Mouse (Mus musculus) limb, embryonic 13.5 days (tissue): ENCODE measurements around the gene Igdcc3. TPM values are rescaled to one million over a fixed set of nuclear protein-coding genes. Genes with fewer than 3 reads are reported as not detected.

Source experiments
- ATAC-seq: fragments of 200-750 bp; cut with Nextera tagmentation; 2 replicates; pipeline ENCODE4 v1.8.0; 2017; ENCODE audit warnings: low read depth, moderate number of reproducible peaks, moderate TSS enrichment; ENCODE audit not compliant: low FRiP score
- H3K27ac ChIP-seq: fragments of 300-500 bp; sonication (generic); 2 replicates; pipeline ENCODE4 v1.5.1; 2015; ENCODE audit warnings: inconsistent platforms, mild to moderate bottlenecking, moderate library complexity
- H3K27me3 ChIP-seq: fragments of 300-500 bp; sonication (generic); 2 replicates; pipeline ENCODE4 v1.6.1; 2015; ENCODE audit warnings: mild to moderate bottlenecking, inconsistent platforms
- H3K36me3 ChIP-seq: fragments of 300-500 bp; sonication (generic); 2 replicates; pipeline ENCODE4 v1.6.1; 2015; ENCODE audit warnings: inconsistent platforms, mild to moderate bottlenecking, moderate library complexity
- H3K4me1 ChIP-seq: fragments of 300-500 bp; sonication (generic); 2 replicates; pipeline ENCODE4 v1.6.1; 2015; ENCODE audit warnings: inconsistent platforms
- H3K4me2 ChIP-seq: fragments of 300-500 bp; sonication (generic); replicated peaks from 2 replicates; pipeline ENCODE4 v1.6.1; 2015; ENCODE audit warnings: inconsistent platforms, mild to moderate bottlenecking, moderate library complexity
- H3K4me3 ChIP-seq: fragments of 300-500 bp; sonication (generic); 2 replicates; pipeline ENCODE4 v1.5.1; 2015; ENCODE audit warnings: moderate library complexity, mild to moderate bottlenecking, inconsistent platforms
- H3K9ac ChIP-seq: fragments of 300-500 bp; sonication (generic); 2 replicates; pipeline ENCODE4 v1.6.1; 2015; ENCODE audit warnings: mild to moderate bottlenecking, inconsistent platforms
- H3K9me3 ChIP-seq: fragments of 300-500 bp; sonication (generic); 2 replicates; pipeline ENCODE4 v1.6.1; 2016; ENCODE audit warnings: inconsistent platforms
- WGBS: fragments of 180-500 bp; shearing (Covaris S2); methylation state at CpG from one replicate; pipeline ENCODE4 v1.1.7; 2015; 5-methylcytosine and 5-hydroxymethylcytosine counted together
- polyA plus RNA-seq: library from polyadenylated mRNA; unstranded; fragments of >200 nt; fragmentation: Nextera tagmentation; extraction: Ambion mirVana; gene quantifications from 2 replicates; pipeline ENCODE4 v1.2.1, GENCODE M21; 2015

Igdcc3 gene
- polyA plus RNA-seq, 1 experiment from 2014 or later, result 1.2 TPM

GRCm38 (mm10) chr9:65113694-65114093 is 27.3 kb upstream of the Igdcc3 start:
- no peak overlapping the region for H3K4me2 ChIP-seq
- no peak overlapping the region for H3K9ac ChIP-seq
- ATAC-seq, result no peak
- peaks cover 13% of the 10 kb centered on the region for H3K4me1 ChIP-seq
- peaks cover 23% of the 10 kb centered on the region for H3K36me3 ChIP-seq
- H3K4me3 ChIP-seq, result no peak overlapping the region
- no peak overlapping the region for H3K27ac ChIP-seq
- no peaks in the 10 kb centered on the region for H3K27me3 ChIP-seq
- no peaks in the 10 kb centered on the region for H3K9me3 ChIP-seq
- WGBS, result 90% methylated on average over 2 of the region's 2 CpGs

DNA sequence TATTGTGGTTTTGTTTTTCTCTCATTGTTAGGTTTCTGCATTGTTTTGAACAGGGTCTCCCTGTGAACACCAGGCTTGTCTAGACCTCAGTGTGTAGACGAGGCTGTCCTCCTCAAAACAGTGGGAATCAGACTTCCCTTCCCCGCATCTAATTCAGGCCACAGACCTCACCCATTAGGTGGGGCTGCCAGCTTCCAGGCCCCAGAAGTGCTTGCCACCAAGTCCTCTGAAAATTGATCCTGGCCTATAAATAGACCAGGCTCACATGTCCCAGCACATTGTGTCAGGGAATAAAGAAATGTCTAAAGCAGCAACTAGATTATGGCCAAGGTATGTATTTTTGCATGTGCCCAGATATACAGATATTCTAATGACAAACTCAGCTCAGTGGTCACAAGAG is 25.1 kb upstream of the Igdcc3 start:
- H3K27ac ChIP-seq, result no peak overlapping the region
- no peak overlapping the region for H3K4me3 ChIP-seq
- H3K9ac ChIP-seq, result no peak overlapping the region
- no peak for ATAC-seq
- peaks cover 26% of the 10 kb centered on the region for H3K36me3 ChIP-seq
- H3K9me3 ChIP-seq, result no peaks in the 10 kb centered on the region
- WGBS, result 50% methylated on average over 2 of the region's 2 CpGs
- H3K4me2 ChIP-seq, result no peak overlapping the region
- no peaks in the 10 kb centered on the region for H3K27me3 ChIP-seq
- H3K4me1 ChIP-seq, result no peaks in the 10 kb centered on the region

GRCm38 (mm10) chr9:65117516-65117915 is 23.5 kb upstream of the Igdcc3 start:
- H3K4me2 ChIP-seq, result no peak overlapping the region
- no peak for ATAC-seq
- H3K27ac ChIP-seq, result no peak overlapping the region
- peaks cover 32% of the 10 kb centered on the region for H3K36me3 ChIP-seq
- H3K9ac ChIP-seq, result no peak overlapping the region
- H3K4me1 ChIP-seq, result no peaks in the 10 kb centered on the region
- peaks cover 13% of the 10 kb centered on the region for H3K27me3 ChIP-seq
- H3K4me3 ChIP-seq, result no peak overlapping the region
- no peaks in the 10 kb centered on the region for H3K9me3 ChIP-seq
- 71% methylated on average over 2 of the region's 2 CpGs for WGBS

- H3K9me3 ChIP-seq, result no peaks in the 10 kb centered on the region
- H3K4me2 ChIP-seq, result no peak overlapping the region
- ATAC-seq, result no peak
- H3K4me3 ChIP-seq, result no peak overlapping the region
- H3K9ac ChIP-seq, result no peak overlapping the region
- H3K27me3 ChIP-seq, result peaks cover 36% of the 10 kb centered on the region
- H3K36me3 ChIP-seq, result peaks cover 30% of the 10 kb centered on the region
- peaks cover 9% of the 10 kb centered on the region for H3K4me1 ChIP-seq
- WGBS, result 9% methylated on average over 3 of the region's 3 CpGs
- H3K27ac ChIP-seq, result no peak overlapping the region
These were observed 20.1 kb upstream of the Igdcc3 start for GRCm38 (mm10) chr9:65120935-65121334.

GRCm38 (mm10) chr9:65122545-65122944 is 18.4 kb upstream of the Igdcc3 start:
- no peak overlapping the region for H3K27ac ChIP-seq
- ATAC-seq, result no peak
- no peaks in the 10 kb centered on the region for H3K9me3 ChIP-seq
- H3K27me3 ChIP-seq, result peaks cover 39% of the 10 kb centered on the region
- peaks cover 44% of the 10 kb centered on the region for H3K36me3 ChIP-seq
- H3K4me3 ChIP-seq, result no peak overlapping the region
- peak overlapping the region; percentile 38 for H3K4me2 ChIP-seq
- peaks cover 9% of the 10 kb centered on the region for H3K4me1 ChIP-seq
- WGBS, result 17% methylated on average over 18 of the region's 18 CpGs
- H3K9ac ChIP-seq, result peak overlapping the region; percentile 39; the same call in 1 of the 2 replicates

- peak overlapping the region; percentile 47 for H3K4me3 ChIP-seq
- no peaks in the 10 kb centered on the region for H3K9me3 ChIP-seq
- H3K36me3 ChIP-seq, result peaks cover 41% of the 10 kb centered on the region
- H3K4me1 ChIP-seq, result peaks cover 12% of the 10 kb centered on the region
- peak overlapping the region; percentile 88 for H3K4me2 ChIP-seq
- 4% methylated on average over 48 of the region's 48 CpGs for WGBS
- peak overlapping the region; percentile 74 for H3K9ac ChIP-seq
- H3K27me3 ChIP-seq, result peaks cover 46% of the 10 kb centered on the region
- H3K27ac ChIP-seq, result no peak overlapping the region
- peak; percentile 33; the same call in 1 of the 2 replicates for ATAC-seq
These were observed 17.3 kb upstream of the Igdcc3 start for GRCm38 (mm10) chr9:65123552-65124168.

- WGBS, result 11% methylated on average over 25 of the region's 25 CpGs
- peaks cover 62% of the 10 kb centered on the region for H3K36me3 ChIP-seq
- ATAC-seq, result no peak
- H3K9ac ChIP-seq, result no peak overlapping the region; the same call in 1 of the 2 replicates
- H3K4me2 ChIP-seq, result peak overlapping the region; percentile 44
- H3K9me3 ChIP-seq, result no peaks in the 10 kb centered on the region
- peaks cover 11% of the 10 kb centered on the region for H3K4me1 ChIP-seq
- 0 out of 2 replicates have a peak overlapping the region, but pooled peaks have one; percentile 12 for H3K4me3 ChIP-seq
- H3K27me3 ChIP-seq, result peaks cover 29% of the 10 kb centered on the region
- no peak overlapping the region for H3K27ac ChIP-seq
These were observed 12.7 kb upstream of the Igdcc3 start for GRCm38 (mm10) chr9:65128123-65128815.

DNA sequence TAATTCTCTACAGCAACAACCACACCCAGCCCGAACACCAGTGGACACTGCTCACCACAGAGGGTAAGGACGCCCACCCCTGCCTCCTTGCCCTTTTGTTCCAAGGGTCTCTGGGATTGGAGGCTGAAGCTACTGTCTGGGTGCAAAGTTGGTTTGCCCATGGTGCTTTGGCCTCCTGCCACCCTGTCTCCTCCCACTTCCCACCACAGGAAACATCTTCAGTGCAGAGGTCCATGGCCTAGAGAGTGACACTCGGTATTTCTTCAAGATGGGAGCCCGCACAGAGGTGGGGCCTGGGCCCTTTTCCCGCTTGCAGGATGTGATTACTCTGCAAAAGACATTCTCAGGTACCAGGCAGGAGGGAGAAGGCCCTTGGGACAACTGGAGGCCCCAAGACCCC is 9.3 kb upstream of the Igdcc3 start:
- H3K9ac ChIP-seq, result no peak overlapping the region
- WGBS, result 82% methylated on average over 5 of the region's 5 CpGs
- peaks cover 56% of the 10 kb centered on the region for H3K36me3 ChIP-seq
- H3K27me3 ChIP-seq, result peaks cover 38% of the 10 kb centered on the region
- H3K4me1 ChIP-seq, result 0 out of 2 replicates have a peak, but pooled peaks cover 3% of the 10 kb centered on the region
- no peaks in the 10 kb centered on the region for H3K9me3 ChIP-seq
- H3K4me2 ChIP-seq, result no peak overlapping the region
- no peak overlapping the region for H3K27ac ChIP-seq
- H3K4me3 ChIP-seq, result no peak overlapping the region
- no peak for ATAC-seq

DNA sequence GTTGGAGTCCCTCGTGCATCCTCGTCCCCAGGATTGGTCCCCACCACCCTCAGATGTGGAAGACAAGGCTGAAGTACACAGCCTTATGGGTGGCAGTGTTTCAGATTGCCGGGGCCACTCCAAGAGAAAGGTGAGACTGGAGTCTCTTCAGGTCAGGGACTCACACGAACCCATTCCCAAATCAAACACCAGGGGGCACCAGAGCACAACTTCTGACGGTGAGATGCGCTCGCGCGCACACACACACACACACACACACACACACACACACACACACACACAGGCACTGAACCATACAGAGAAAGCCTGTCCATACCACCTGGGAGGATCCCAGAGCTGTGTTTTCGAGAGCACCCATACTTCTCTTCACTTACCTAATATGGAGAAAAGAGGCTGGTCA is 7.2 kb upstream of the Igdcc3 start:
- H3K4me3 ChIP-seq, result no peak overlapping the region
- under 1% methylated on average over 10 of the region's 10 CpGs for WGBS
- H3K4me1 ChIP-seq, result no peaks in the 10 kb centered on the region
- H3K9ac ChIP-seq, result no peak overlapping the region
- peak; percentile 17; the same call in 1 of the 2 replicates for ATAC-seq
- no peak overlapping the region for H3K4me2 ChIP-seq
- H3K9me3 ChIP-seq, result no peaks in the 10 kb centered on the region
- peaks cover 46% of the 10 kb centered on the region for H3K36me3 ChIP-seq
- no peak overlapping the region for H3K27ac ChIP-seq
- peaks cover 37% of the 10 kb centered on the region for H3K27me3 ChIP-seq

DNA sequence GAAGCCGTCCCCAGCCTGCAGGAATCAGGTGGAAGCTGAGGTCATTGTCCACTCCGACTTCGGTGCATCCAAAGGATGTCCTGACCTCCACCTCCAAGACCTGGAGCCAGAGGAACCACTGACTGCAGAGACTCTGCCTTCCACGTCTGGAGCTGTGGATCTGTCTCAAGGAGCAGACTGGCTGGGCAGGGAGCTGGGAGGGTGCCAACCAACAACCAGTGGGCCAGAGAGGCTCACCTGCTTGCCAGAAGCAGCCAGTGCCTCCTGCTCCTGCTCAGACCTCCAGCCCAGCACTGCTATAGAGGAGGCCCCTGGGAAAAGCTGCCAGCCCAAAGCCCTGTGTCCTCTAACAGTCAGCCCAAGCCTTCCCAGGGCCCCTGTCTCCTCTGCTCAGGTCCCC is 5.9 kb upstream of the Igdcc3 start:
- H3K4me1 ChIP-seq, result no peaks in the 10 kb centered on the region
- H3K36me3 ChIP-seq, result peaks cover 37% of the 10 kb centered on the region
- peaks cover 50% of the 10 kb centered on the region for H3K27me3 ChIP-seq
- no peak overlapping the region for H3K9ac ChIP-seq
- no peak overlapping the region for H3K4me3 ChIP-seq
- no peak overlapping the region for H3K27ac ChIP-seq
- 83% methylated on average over 4 of the region's 4 CpGs for WGBS
- ATAC-seq, result no peak
- H3K4me2 ChIP-seq, result no peak overlapping the region
- no peaks in the 10 kb centered on the region for H3K9me3 ChIP-seq

DNA sequence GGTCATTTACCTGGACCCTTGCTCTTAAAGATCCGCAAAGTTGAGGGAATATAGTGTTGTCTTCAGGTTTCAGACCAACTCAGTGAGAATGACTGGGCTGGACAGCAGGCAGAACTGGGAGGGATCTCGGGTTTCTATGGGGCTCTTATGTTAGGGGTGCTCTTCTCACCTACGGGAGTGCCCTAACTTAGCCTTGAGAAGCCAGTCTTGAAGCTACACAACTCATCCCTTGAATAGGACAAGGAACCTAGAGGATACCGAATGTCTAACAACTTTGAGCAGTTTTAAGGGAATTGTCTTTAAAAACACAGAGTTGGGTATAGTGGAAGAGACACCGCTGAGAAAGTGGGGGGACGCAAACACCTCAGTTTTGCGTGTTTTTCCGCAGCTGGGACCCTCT is 498 bp upstream of the Igdcc3 start:
- Histone ChIP-seq H3K4me3 (peak overlapping the region; percentile 75), H3K36me3 (peaks cover 4% of the 10 kb centered on the region), H3K9me3 (no peaks in the 10 kb centered on the region), H3K27ac (no peak overlapping the region), H3K27me3 (peaks cover 69% of the 10 kb centered on the region), H3K4me2 (peak overlapping the region; percentile 98), H3K4me1 (peaks cover 17% of the 10 kb centered on the region), H3K9ac (peak overlapping the region; percentile 80)
- ATAC-seq, result no peak
- 3% methylated on average over 8 of the region's 8 CpGs for WGBS

DNA sequence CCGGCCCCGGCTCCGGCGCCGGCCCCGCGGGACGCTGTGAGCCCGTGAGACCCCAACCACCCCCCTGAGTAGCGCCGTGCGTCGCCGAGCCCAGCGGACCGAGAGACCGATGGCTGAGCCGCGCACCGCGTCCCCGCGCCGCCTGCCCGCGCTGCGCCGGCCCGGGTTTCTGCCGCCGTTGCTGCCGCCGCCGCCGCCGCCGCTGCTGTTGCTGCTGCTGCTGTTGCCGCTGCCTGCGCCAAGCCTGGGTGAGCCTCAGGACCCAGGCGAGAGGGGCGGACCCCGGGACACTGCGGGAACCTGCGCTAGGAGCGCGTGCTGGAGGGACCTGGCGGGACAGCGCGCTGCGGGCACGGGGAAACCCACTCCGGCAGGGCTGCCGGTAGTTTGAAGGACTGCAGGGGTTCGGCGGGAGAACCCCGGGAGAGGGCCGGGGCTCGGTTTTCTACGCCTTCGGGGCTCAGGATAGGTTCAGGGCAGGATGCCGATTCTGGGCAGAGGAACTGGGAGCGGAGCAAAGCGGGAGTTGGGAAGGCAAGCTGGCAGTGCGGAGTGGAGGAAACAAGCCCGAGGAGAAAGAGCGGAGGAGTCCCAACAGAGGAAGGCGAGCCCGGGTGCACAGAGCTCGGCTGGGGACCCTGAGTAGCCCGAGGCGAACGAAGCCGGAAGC is 452 bp downstream of the Igdcc3 start:
- Histone ChIP-seq H3K9ac (peak overlapping the region; percentile 80), H3K4me2 (peak overlapping the region; percentile 98), H3K36me3 (no peaks in the 10 kb centered on the region), H3K9me3 (no peaks in the 10 kb centered on the region), H3K27ac (peak overlapping the region; percentile 67), H3K4me1 (peaks cover 17% of the 10 kb centered on the region), H3K4me3 (peak overlapping the region; percentile 75), H3K27me3 (peaks cover 63% of the 10 kb centered on the region)
- under 1% methylated on average over 56 of the region's 73 CpGs for WGBS
- peak; percentile 48 for ATAC-seq
